Mouse (Mus musculus): ENCODE measurements around the gene Ccdc172. TPM values are rescaled to one million over a fixed set of nuclear protein-coding genes. Genes with fewer than 3 reads are reported as not detected.

Gene Ccdc172
- polyA plus RNA-seq (2012; rRNA removed) = not detected in 2 replicates

DNA sequence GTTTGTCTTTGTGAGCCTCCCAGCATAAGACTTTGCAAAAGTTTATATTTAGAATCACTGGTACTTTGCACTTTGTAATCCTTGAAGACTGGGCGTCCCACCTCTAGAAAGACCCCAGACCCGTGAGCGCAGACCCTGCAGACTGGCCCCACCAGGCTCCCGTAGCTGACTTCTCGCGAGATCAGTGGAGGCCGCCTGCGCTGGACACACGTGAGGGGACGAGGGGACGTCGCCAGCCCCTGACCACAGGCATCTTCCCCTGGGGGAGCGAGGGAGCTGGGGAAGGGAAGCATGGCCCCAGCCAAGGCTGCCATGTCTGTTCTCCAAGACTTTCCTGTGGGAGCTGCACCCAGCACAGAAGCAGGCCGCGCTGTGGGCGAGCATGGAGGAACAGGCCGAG lies at the start of gene Ccdc172:
TSS of gene Ccdc172 (plus strand) at position 176 of the 400 bp plus-strand sequence.

Other genes with a start within 250 kb of the Ccdc172 start
- 21.0 and 30.7 TPM in 2 replicates for gene Gfra1, start 56.1 kb upstream of the Ccdc172 start, polyA plus RNA-seq (2012; rRNA removed)
- gene Pnlip, start 140.5 kb downstream of the Ccdc172 start, polyA plus RNA-seq (2012; rRNA removed) = 0.18 and 0.31 TPM in 2 replicates
- gene Pnliprp1, start 216.9 kb downstream of the Ccdc172 start, polyA plus RNA-seq (2012; rRNA removed) = 0.24 and 0.26 TPM in 2 replicates
- gene Pnliprp2, start 247.7 kb downstream of the Ccdc172 start, polyA plus RNA-seq (2012; rRNA removed) = 0.04 and 0.22 TPM in 2 replicates